ENCODE assay signal across 19 mouse cellular contexts in the genomic region with DNA sequence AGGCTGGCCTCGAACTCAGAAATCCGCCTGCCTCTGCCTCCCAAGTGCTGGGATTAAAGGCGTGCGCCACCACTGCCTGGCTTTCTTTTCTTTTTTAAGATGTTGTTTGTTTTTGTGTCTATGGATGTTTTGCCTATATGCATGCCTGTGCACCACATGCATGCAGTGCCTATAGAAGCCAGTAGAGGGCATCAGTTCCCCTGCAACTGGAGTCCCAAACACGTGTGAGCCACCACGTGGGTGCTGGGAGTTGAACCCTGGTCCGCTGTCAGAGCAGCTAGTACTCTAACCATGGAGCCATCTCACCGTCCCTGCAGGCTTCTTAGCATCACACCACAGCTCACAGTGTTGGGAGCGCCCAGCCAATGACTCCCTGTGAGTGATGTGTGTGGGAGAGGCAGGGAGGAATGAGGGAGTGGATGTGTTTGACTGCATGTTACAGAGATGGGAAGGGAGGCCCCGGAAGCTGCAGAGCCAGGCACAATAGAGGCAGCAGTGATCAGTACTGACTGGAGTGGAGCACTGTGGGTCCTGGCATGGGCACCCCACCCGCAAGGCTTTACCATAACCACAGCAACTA. TPM values are rescaled to one million over a fixed set of nuclear protein-coding genes. Genes with fewer than 3 reads are reported as not detected.
DNase-seq lines count a peak whose midpoint lies in the region; ATAC-seq and TF ChIP-seq lines count a peak whose summit lies in the region.
"Had no signal": no experiment of that assay in that cellular context is flagged by ENCODE, and none has a peak within 500 bp of the region (broad histone marks: within the 10 kb centered on the region; RNA-seq: fewer than 3 reads in every experiment).

No protein-coding gene starts in this region.

- dilution Hi-C loops in CH12.LX (cut with MboI; ENCODE audit: extremely low pct_ligation_motif_present, extremely low pct_unique_long_range_greater_than_20kb, low sequenced_read_pairs): no loop called here

- H3K9ac ChIP-seq in CH12.LX (ENCODE audit: insufficient read depth, low read depth): no peak overlapping the region
- H3K9ac ChIP-seq: embryonic facial prominence, embryonic 12.5 days; forebrain, embryonic 12.5 days; heart, embryonic 12.5 days; liver, embryonic 15.5 days; midbrain, embryonic 12.5 days had no signal

- TF ChIP-seq EP300 in CH12.LX (IDR thresholded peaks at IDR 0.05; ENCODE audit: low read length): no peak

- peaks cover 4% of the 10 kb centered on the region for H3K9me3 ChIP-seq in CH12.LX (replicated peaks; ENCODE audit: low read length)
- H3K9me3 ChIP-seq: embryonic facial prominence, embryonic 12.5 days; forebrain, embryonic 12.5 days; heart, embryonic 12.5 days; liver, embryonic 15.5 days; midbrain, embryonic 12.5 days had no signal

- TF ChIP-seq POLR2A in lung, adult 2 months (IDR thresholded peaks at IDR 0.05; ENCODE audit: borderline replicate concordance, extremely low read depth, low read depth, low read length): no peak
- TF ChIP-seq POLR2A in CH12.LX (IDR thresholded peaks at IDR 0.05; ENCODE audit: low read depth, low read length): no peak

- H3K27me3 ChIP-seq in CH12.LX (replicated peaks): peaks cover 62% of the 10 kb centered on the region
- H3K27me3 ChIP-seq: embryonic facial prominence, embryonic 12.5 days; midbrain, embryonic 12.5 days had no signal

- in situ Hi-C loops in CH12.LX (cut with MboI; ENCODE audit: low pct_ligation_motif_present, low pct_unique_long_range_greater_than_20kb, low sequenced_read_pairs): no loop called here

- DNase-seq in gastrocnemius, adult 2 months: no peak
- no peak for DNase-seq in gastrocnemius, adult 18-20 months (ENCODE audit: low spot score)
- DNase-seq in lung, adult 2 months: no peak
- DNase-seq in lung, postnatal 14 days: no peak
- DNase-seq in CH12.LX (ENCODE audit: extremely low read depth) (peak; percentile 16), R1 (ENCODE audit: low read depth, low spot score) (peak; percentile 88)
- DNase-seq in cerebellum, adult 8-10 months: no peak
- DNase-seq: cerebellum, postnatal 36 days; gastrocnemius, postnatal 10 days; kidney, adult 11 months; thymus, postnatal 36 days had no signal

- 84% methylated on average over 11 of the region's 11 CpGs for WGBS in lung, adult 2 months

- H3K36me3 ChIP-seq in CH12.LX (replicated peaks in 1 of 2; ENCODE audit: control insufficient read depth in 1 of 2, insufficient read depth in 1 of 2, low read length in 1 of 2): no peaks in the 10 kb centered on the region
- H3K36me3 ChIP-seq: embryonic facial prominence, embryonic 12.5 days; forebrain, embryonic 12.5 days; heart, embryonic 12.5 days; liver, embryonic 15.5 days; midbrain, embryonic 12.5 days had no signal

- intact Hi-C loops in gastrocnemius, adult 2 months (cut with DNase I): loop anchor here (10.0 kb wide), 1 partner anchor 119 kb away; a partner anchor contains a TSS

- no peaks in the 10 kb centered on the region for H3K79me2 ChIP-seq in CH12.LX (replicated peaks; ENCODE audit: control insufficient read depth, extremely low read depth, insufficient read depth, poor library complexity, severe bottlenecking)

- TF ChIP-seq CTCF in gastrocnemius, adult 2 months (IDR thresholded peaks at IDR 0.05): peak; percentile 27; the same call in 1 of the 2 replicates
- TF ChIP-seq CTCF in lung, adult 2 months (IDR thresholded peaks at IDR 0.05; ENCODE audit: insufficient read depth, low read length): 0 out of 2 replicates have a peak, but pooled peaks have one; percentile 26
- peak in 1 of 2 experiments; percentile 33; a peak in 2 of 4 replicates for TF ChIP-seq CTCF in CH12.LX (conservative IDR thresholded peaks at IDR 0.05 in 1 of 2, IDR thresholded peaks at IDR 0.05 in 1 of 2; ENCODE audit: low read depth in 2 of 2, low read length in 2 of 2)

- H3K4me3 ChIP-seq in gastrocnemius, adult 2 months: no peak overlapping the region
- no peak overlapping the region for H3K4me3 ChIP-seq in lung, adult 2 months (replicated peaks; ENCODE audit: extremely low read depth, low read depth, low read length)
- no peak overlapping the region for H3K4me3 ChIP-seq in CH12.LX (replicated peaks in 1 of 3; ENCODE audit: low read depth in 2 of 3, low read length in 2 of 3, poor library complexity in 1 of 3)
- H3K4me3 ChIP-seq: embryonic facial prominence, embryonic 12.5 days; forebrain, embryonic 12.5 days; heart, embryonic 12.5 days; liver, embryonic 15.5 days; midbrain, embryonic 12.5 days had no signal

- peak overlapping the region; percentile 51; the same call in 1 of the 2 replicates for H3K27ac ChIP-seq in gastrocnemius, adult 2 months
- H3K27ac ChIP-seq in CH12.LX (ENCODE audit: insufficient read depth, low read depth): no peak overlapping the region
- H3K27ac ChIP-seq: embryonic facial prominence, embryonic 12.5 days; forebrain, embryonic 12.5 days; liver, embryonic 15.5 days had no signal

- peaks cover 6% of the 10 kb centered on the region; the same call in 1 of the 2 replicates for H3K4me1 ChIP-seq in lung, adult 2 months (ENCODE audit: control insufficient read depth, insufficient read depth, low read length)
- H3K4me1 ChIP-seq in CH12.LX (ENCODE audit: control insufficient read depth in 1 of 2, insufficient read depth in 2 of 2): peaks cover 7% of the 10 kb centered on the region in 2 experiments; a peak in 2 of 4 replicates

- no peak overlapping the region for H3K4me2 ChIP-seq in CH12.LX (ENCODE audit: insufficient read depth, low read depth, poor library complexity, severe bottlenecking)
- H3K4me2 ChIP-seq: embryonic facial prominence, embryonic 12.5 days; forebrain, embryonic 12.5 days; heart, embryonic 12.5 days; liver, embryonic 15.5 days; midbrain, embryonic 12.5 days had no signal

- TF ChIP-seq RAD21 in CH12.LX (IDR thresholded peaks at IDR 0.05; ENCODE audit: low read depth, low read length): no peak

- no peak for ATAC-seq in monocyte, adult 5-6 weeks (replicated peaks; ENCODE audit: insufficient number of reproducible peaks, low FRiP score, low TSS enrichment, poor library complexity, severe bottlenecking)

TF ChIP-seq in CH12.LX, 34 proteins besides CTCF, POLR2A, EP300 and RAD21:
- TF ChIP-seq ELF1 (IDR thresholded peaks at IDR 0.05; ENCODE audit: low read depth, low read length): no peak
- 0 out of 2 replicates have a peak, but pooled peaks have one; percentile 44 for TF ChIP-seq MYC (IDR thresholded peaks at IDR 0.05; ENCODE audit: low read depth, low read length)
- no peak for TF ChIP-seq NELFE (IDR thresholded peaks at IDR 0.05; ENCODE audit: low read depth, low read length)
- TF ChIP-seq HCFC1 (IDR thresholded peaks at IDR 0.05; ENCODE audit: low read depth, low read length): no peak
- TF ChIP-seq SIN3A (IDR thresholded peaks at IDR 0.05; ENCODE audit: low read length): no peak

RNA-seq across cellular contexts. Expression of a gene that starts 7.9 kb away (rescaled TPM):
- total RNA-seq in gastrocnemius, adult 2 months (2021): 10 to 100 TPM; 96.5 to 98.7 TPM
- total RNA-seq in gastrocnemius, adult 18-20 months (2021): 10 to 100 TPM; 60.2 to 82.9 TPM
- 122 and 130 TPM in 2 replicates for polyA plus RNA-seq in lung, adult 2 months (2012; rRNA removed)
- total RNA-seq in CH12.LX (2012; rRNA removed): not detected in 2 replicates
- total RNA-seq in CH12.LX (2014; rRNA removed): not detected in 2 replicates
- polyA plus RNA-seq in CH12.LX (2012; ENCODE audit: insufficient read length, low read depth): not detected in 2 replicates
- total RNA-seq in monocyte, adult 5-6 weeks (2017): not detected in 3 replicates
- total RNA-seq: hematopoietic stem cell, adult 5-6 weeks had no signal
- polyA plus RNA-seq: C2C12 had no signal

RNA-seq across cellular contexts. Expression of a gene that starts 25.7 kb away (rescaled TPM):
- total RNA-seq in gastrocnemius, adult 2 months (2021): under 1 TPM; 0.08 to 0.10 TPM
- under 1 TPM in 1 of 2 experiments, not detected in 1; 0.14 TPM for total RNA-seq in gastrocnemius, adult 18-20 months (2021)
- 5.4 and 7.2 TPM in 2 replicates for polyA plus RNA-seq in lung, adult 2 months (2012; rRNA removed)
- not detected in 2 replicates for total RNA-seq in CH12.LX (2012; rRNA removed)
- total RNA-seq in CH12.LX (2014; rRNA removed): not detected in 2 replicates
- not detected in 2 replicates for polyA plus RNA-seq in CH12.LX (2012; ENCODE audit: insufficient read length, low read depth)
- not detected in 3 replicates for total RNA-seq in monocyte, adult 5-6 weeks (2017)
- total RNA-seq: gastrocnemius, postnatal 10 days; hematopoietic stem cell, adult 5-6 weeks had no signal

RNA-seq across cellular contexts. Expression of a gene that starts 38.6 kb away (rescaled TPM):
- total RNA-seq in gastrocnemius, adult 2 months (2021): 10 to 100 TPM; 14.1 to 14.3 TPM
- total RNA-seq in gastrocnemius, adult 18-20 months (2021): 10 to 100 TPM; 11.4 to 11.8 TPM
- 0.17 and 0.51 TPM in 2 replicates for polyA plus RNA-seq in lung, adult 2 months (2012; rRNA removed)
- total RNA-seq in CH12.LX (2012; rRNA removed): not detected in 2 replicates
- total RNA-seq in CH12.LX (2014; rRNA removed): not detected in 2 replicates
- not detected in 2 replicates for polyA plus RNA-seq in CH12.LX (2012; ENCODE audit: insufficient read length, low read depth)
- not detected in 3 replicates for total RNA-seq in monocyte, adult 5-6 weeks (2017)
- total RNA-seq: hematopoietic stem cell, adult 5-6 weeks had no signal
- polyA plus RNA-seq: C2C12; heart, embryonic 12.5 days; liver, embryonic 15.5 days; midbrain, embryonic 12.5 days had no signal

Comparison
In these comparisons a context has a peak if more than half of its experiments do, and no peak if none do; other contexts are left out.
1. DNase-seq: peak in CH12.LX (single experiment) and R1 (single experiment); none in gastrocnemius, adult 2 months (single experiment), gastrocnemius, adult 18-20 months (single experiment), lung, adult 2 months (single experiment), lung, postnatal 14 days (single experiment) and cerebellum, adult 8-10 months (single experiment).
2. RNA of a gene that starts 7.9 kb away (total RNA-seq): 96.5 to 98.7 TPM in gastrocnemius, adult 2 months and 60.2 to 82.9 TPM in gastrocnemius, adult 18-20 months; not detected in CH12.LX and not detected in monocyte, adult 5-6 weeks; every median in the first group is over 10 times any median in the second.
3. RNA of a gene that starts 38.6 kb away (total RNA-seq): 14.1 to 14.3 TPM in gastrocnemius, adult 2 months and 11.4 to 11.8 TPM in gastrocnemius, adult 18-20 months; not detected in CH12.LX and not detected in monocyte, adult 5-6 weeks; every median in the first group is over 10 times any median in the second.